Mouse (Mus musculus) midbrain, embryonic 11.5 days (tissue): ENCODE results near the gene Myo18b. TPM values are rescaled to one million over a fixed set of nuclear protein-coding genes. Genes with fewer than 3 reads are reported as not detected.

Experiments
- ATAC-seq: fragments of 200-750 bp; cut with Nextera tagmentation; 2 replicates; pipeline ENCODE4 v1.8.0; 2017; ENCODE audit warnings: moderate TSS enrichment, moderate library complexity; ENCODE audit not compliant: low FRiP score
- DNase-seq: peaks from one replicate; pipeline ENCODE4 v3.0.0; 2015; ENCODE audit warnings: low spot score; ENCODE audit errors: missing footprints
- H3K27ac ChIP-seq: fragments of 300-500 bp; sonication (generic); 2 replicates; pipeline ENCODE4 v1.5.1; 2014; ENCODE audit warnings: low read depth, low read length
- H3K27me3 ChIP-seq: fragments of 300-500 bp; sonication (generic); 2 replicates; pipeline ENCODE4 v1.6.1; 2014; ENCODE audit warnings: mild to moderate bottlenecking, low read length, moderate library complexity, mixed read lengths; ENCODE audit not compliant: control insufficient read depth, insufficient read depth
- H3K36me3 ChIP-seq: fragments of 300-500 bp; sonication (generic); 2 replicates; pipeline ENCODE4 v1.6.1; 2014; ENCODE audit warnings: mild to moderate bottlenecking, low read length, moderate library complexity, mixed read lengths; ENCODE audit not compliant: control insufficient read depth, insufficient read depth
- H3K4me1 ChIP-seq: fragments of 300-500 bp; sonication (generic); 2 replicates; pipeline ENCODE4 v1.6.1; 2014; ENCODE audit warnings: low read length; ENCODE audit not compliant: control insufficient read depth, insufficient read depth
- H3K4me2 ChIP-seq: fragments of 300-500 bp; sonication (generic); 2 replicates; pipeline ENCODE4 v1.6.1; 2014; ENCODE audit warnings: mild to moderate bottlenecking, moderate library complexity
- H3K4me3 ChIP-seq: fragments of 300-500 bp; sonication (generic); 2 replicates; pipeline ENCODE4 v1.5.1; 2014; ENCODE audit warnings: low read depth, low read length
- H3K9ac ChIP-seq: fragments of 300-500 bp; sonication (generic); 2 replicates; pipeline ENCODE4 v1.6.1; 2014; ENCODE audit warnings: low read length
- H3K9me3 ChIP-seq: fragments of 300-500 bp; sonication (generic); 2 replicates; pipeline ENCODE4 v1.6.1; 2016; ENCODE audit warnings: low read length; ENCODE audit not compliant: control insufficient read depth
- WGBS: fragments of 180-500 bp; shearing (Covaris S2); extraction: QIAGEN DNeasy Blood & Tissue Kit; methylation state at CpG from one replicate; pipeline ENCODE4 v1.1.7; 2014; 5-methylcytosine and 5-hydroxymethylcytosine counted together
- polyA plus RNA-seq: library from polyadenylated mRNA; unstranded; fragments of >200 nt; fragmentation: Nextera tagmentation; extraction: Ambion mirVana; gene quantifications from 2 replicates; pipeline ENCODE4 v1.2.1, GENCODE M21; 2014

Myo18b gene
- polyA plus RNA-seq, 1 experiment from 2014 or later = 0.48 TPM

GRCm38 (mm10) chr5:112649164-112649702 lies 246.9 kb downstream of the Myo18b start:
- Histone ChIP-seq H3K9me3 (peaks cover 2% of the 10 kb centered on the region; the same call in 1 of the 2 replicates), H3K4me2 (no peak overlapping the region), H3K36me3 (no peaks in the 10 kb centered on the region), H3K27me3 (no peaks in the 10 kb centered on the region), H3K4me3 (no peak overlapping the region), H3K4me1 (peaks cover 1% of the 10 kb centered on the region; the same call in 1 of the 2 replicates), H3K9ac (no peak overlapping the region), H3K27ac (no peak overlapping the region)
- no peak for DNase-seq
- WGBS = 86% methylated on average over 6 of the region's 6 CpGs
- ATAC-seq = no peak

GRCm38 (mm10) chr5:112646871-112647270 lies 249.3 kb downstream of the Myo18b start:
- 89% methylated on average over 2 of the region's 2 CpGs for WGBS

GRCm38 (mm10) chr5:112645535-112645934 lies 250.6 kb downstream of the Myo18b start:
- Histone ChIP-seq H3K9me3 (peaks cover 2% of the 10 kb centered on the region; the same call in 1 of the 2 replicates), H3K9ac (no peak overlapping the region), H3K4me2 (no peak overlapping the region), H3K27ac (no peak overlapping the region), H3K4me3 (no peak overlapping the region), H3K4me1 (peaks cover 14% of the 10 kb centered on the region), H3K27me3 (no peaks in the 10 kb centered on the region), H3K36me3 (no peaks in the 10 kb centered on the region)
- WGBS = 94% methylated on average over 2 of the region's 2 CpGs
- DNase-seq (no peak), ATAC-seq (no peak)

More at GRCm38 (mm10) chr5:112646871-112647270, 249.3 kb downstream of the Myo18b start:
- ATAC-seq = no peak
- DNase-seq = no peak
- Histone ChIP-seq H3K4me3 (no peak overlapping the region), H3K4me2 (no peak overlapping the region), H3K27me3 (no peaks in the 10 kb centered on the region), H3K27ac (no peak overlapping the region), H3K9ac (no peak overlapping the region), H3K4me1 (peaks cover 8% of the 10 kb centered on the region), H3K9me3 (peaks cover 2% of the 10 kb centered on the region; the same call in 1 of the 2 replicates), H3K36me3 (no peaks in the 10 kb centered on the region)

- no peaks in the 10 kb centered on the region for H3K27me3 ChIP-seq
- no peaks in the 10 kb centered on the region for H3K36me3 ChIP-seq
- ATAC-seq (peak; percentile 92), DNase-seq (peak; percentile 96)
- H3K9ac ChIP-seq = peak overlapping the region; percentile 22
- WGBS = 30% methylated on average over 20 of the region's 20 CpGs
- peak overlapping the region; percentile 13; the same call in 1 of the 2 replicates for H3K4me2 ChIP-seq
- peaks cover 2% of the 10 kb centered on the region; the same call in 1 of the 2 replicates for H3K9me3 ChIP-seq
- peaks cover 14% of the 10 kb centered on the region for H3K4me1 ChIP-seq
- peak overlapping the region; percentile 41 for H3K27ac ChIP-seq
- no peak overlapping the region for H3K4me3 ChIP-seq
Observed at GRCm38 (mm10) chr5:112643533-112644272, 252.5 kb downstream of the Myo18b start.

- H3K9me3 ChIP-seq = peaks cover 2% of the 10 kb centered on the region; the same call in 1 of the 2 replicates
- no peak overlapping the region for H3K9ac ChIP-seq
- 66% methylated on average over 10 of the region's 10 CpGs for WGBS
- no peaks in the 10 kb centered on the region for H3K27me3 ChIP-seq
- no peak overlapping the region for H3K4me3 ChIP-seq
- no peaks in the 10 kb centered on the region for H3K36me3 ChIP-seq
- no peak overlapping the region for H3K27ac ChIP-seq
- ATAC-seq = no peak
- no peak for DNase-seq
- peaks cover 14% of the 10 kb centered on the region for H3K4me1 ChIP-seq
- H3K4me2 ChIP-seq = no peak overlapping the region
Observed at GRCm38 (mm10) chr5:112642731-112643130, 253.4 kb downstream of the Myo18b start.

DNA sequence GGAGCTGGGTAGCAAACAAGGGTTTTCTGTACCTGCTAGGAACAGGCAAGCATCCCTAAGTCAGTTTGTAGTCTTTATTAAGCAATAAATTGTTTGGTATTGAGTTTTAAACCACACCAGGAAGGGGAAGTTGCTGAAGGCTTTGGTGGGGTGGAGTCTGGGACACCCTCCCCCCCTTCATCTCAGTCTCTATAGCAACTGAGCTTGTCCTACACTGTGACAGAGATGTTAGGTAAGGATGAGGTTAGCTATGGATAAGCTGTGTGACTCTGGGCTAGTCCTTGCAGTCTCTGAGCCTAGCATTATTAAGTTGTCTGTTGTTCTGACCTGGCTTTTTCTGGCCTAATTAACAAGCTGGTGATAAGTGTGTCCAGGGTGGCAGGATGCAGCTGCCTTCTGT lies 254.4 kb downstream of the Myo18b start:
- H3K27me3 ChIP-seq = no peaks in the 10 kb centered on the region
- H3K4me1 ChIP-seq = peaks cover 14% of the 10 kb centered on the region
- DNase-seq (peak; percentile 77), ATAC-seq (no peak)
- peaks cover 2% of the 10 kb centered on the region; the same call in 1 of the 2 replicates for H3K9me3 ChIP-seq
- no peaks in the 10 kb centered on the region for H3K36me3 ChIP-seq
- no peak overlapping the region for H3K4me3 ChIP-seq
- H3K27ac ChIP-seq = no peak overlapping the region
- H3K9ac ChIP-seq = no peak overlapping the region
- no peak overlapping the region for H3K4me2 ChIP-seq

GRCm38 (mm10) chr5:112641131-112641530 lies 255.0 kb downstream of the Myo18b start:
- Histone ChIP-seq H3K27me3 (no peaks in the 10 kb centered on the region), H3K9ac (no peak overlapping the region), H3K4me3 (no peak overlapping the region), H3K36me3 (no peaks in the 10 kb centered on the region), H3K4me1 (peaks cover 14% of the 10 kb centered on the region), H3K4me2 (peak overlapping the region; percentile 22), H3K9me3 (peaks cover 2% of the 10 kb centered on the region; the same call in 1 of the 2 replicates), H3K27ac (no peak overlapping the region)
- ATAC-seq = no peak
- 7% methylated on average over 20 of the region's 20 CpGs for WGBS
- peak; percentile 88 for DNase-seq

- peak; percentile 31 for ATAC-seq
Observed at GRCm38 (mm10) chr5:112640651-112641050, 255.5 kb downstream of the Myo18b start.

More at GRCm38 (mm10) chr5:112640651-112641050, 255.5 kb downstream of the Myo18b start:
- peak overlapping the region; percentile 22; the same call in 1 of the 2 replicates for H3K4me2 ChIP-seq
- no peak overlapping the region for H3K9ac ChIP-seq
- H3K4me1 ChIP-seq = peaks cover 14% of the 10 kb centered on the region
- H3K36me3 ChIP-seq = no peaks in the 10 kb centered on the region
- H3K27me3 ChIP-seq = no peaks in the 10 kb centered on the region
- no peak overlapping the region for H3K27ac ChIP-seq
- H3K4me3 ChIP-seq = no peak overlapping the region
- 24% methylated on average over 13 of the region's 13 CpGs for WGBS
- peaks cover 2% of the 10 kb centered on the region; the same call in 1 of the 2 replicates for H3K9me3 ChIP-seq
- DNase-seq = peak; percentile 83
